Mouse (Mus musculus): ENCODE data around the gene Mip. TPM values are rescaled to one million over a fixed set of nuclear protein-coding genes. Genes with fewer than 3 reads are reported as not detected.
"Not testable (repeated sequence)": the region's sequence is repeated elsewhere in the genome, so short reads cannot be mapped to it uniquely, and the experiment has no call there.

The Mip gene
- polyA plus RNA-seq, 1 experiment from 2014 or later = not detected

GRCm38 (mm10) chr10:128247020-128247732, 21.5 kb downstream of the Mip start:
- Histone ChIP-seq H3K4me3 (ENCODE audit: low read depth, low read length) (no peak overlapping the region), H3K4me2 (replicated peaks; ENCODE audit: low read depth, low read length) (no peak overlapping the region), H3K27ac (ENCODE audit: low read depth, low read length) (no peak overlapping the region; the same call in 1 of the 2 replicates), H3K9me3 (ENCODE audit: control insufficient read depth, low read length) (no peaks in the 10 kb centered on the region), H3K27me3 (ENCODE audit: control insufficient read depth, insufficient read depth, low read length) (no peaks in the 10 kb centered on the region), H3K9ac (ENCODE audit: low read depth, low read length) (no peak overlapping the region), H3K36me3 (ENCODE audit: control insufficient read depth, insufficient read depth, low read length) (peaks cover 22% of the 10 kb centered on the region), H3K4me1 (replicated peaks; ENCODE audit: control insufficient read depth, insufficient read depth, low read length) (no peaks in the 10 kb centered on the region)
- DNase-seq (ENCODE audit: low spot score) = no peak
- WGBS = 82% methylated on average over 17 of the region's 17 CpGs
- no peak for ATAC-seq (ENCODE audit: low FRiP score)

- Histone ChIP-seq H3K9ac (ENCODE audit: low read depth, low read length) (no peak overlapping the region), H3K4me2 (replicated peaks; ENCODE audit: low read depth, low read length) (no peak overlapping the region), H3K4me3 (ENCODE audit: low read depth, low read length) (no peak overlapping the region), H3K36me3 (ENCODE audit: control insufficient read depth, insufficient read depth, low read length) (peaks cover 18% of the 10 kb centered on the region), H3K27me3 (ENCODE audit: control insufficient read depth, insufficient read depth, low read length) (no peaks in the 10 kb centered on the region), H3K4me1 (replicated peaks; ENCODE audit: control insufficient read depth, insufficient read depth, low read length) (no peaks in the 10 kb centered on the region), H3K27ac (ENCODE audit: low read depth, low read length) (no peak overlapping the region), H3K9me3 (ENCODE audit: control insufficient read depth, low read length) (no peaks in the 10 kb centered on the region)
- ATAC-seq (ENCODE audit: low FRiP score) (no peak), DNase-seq (ENCODE audit: low spot score) (no peak)
- WGBS = 98% methylated on average over 13 of the region's 13 CpGs
Measured at GRCm38 (mm10) chr10:128250565-128250964, 24.9 kb downstream of the Mip start.

- peaks cover 6% of the 10 kb centered on the region for H3K36me3 ChIP-seq (ENCODE audit: control insufficient read depth, insufficient read depth, low read length)
Measured at GRCm38 (mm10) chr10:128253677-128254255, 28.1 kb downstream of the Mip start, which contains the start of gene Apon. TSS of gene Apon (plus strand) at chr10:128254096.

GRCm38 (mm10) chr10:128255925-128256324, 30.3 kb downstream of the Mip start:
- H3K27ac ChIP-seq (ENCODE audit: low read depth, low read length) = no peak overlapping the region
- no peaks in the 10 kb centered on the region for H3K4me1 ChIP-seq (replicated peaks; ENCODE audit: control insufficient read depth, insufficient read depth, low read length)
- peaks cover 5% of the 10 kb centered on the region for H3K36me3 ChIP-seq (ENCODE audit: control insufficient read depth, insufficient read depth, low read length)
- 90% methylated on average over 8 of the region's 8 CpGs for WGBS
- H3K4me2 ChIP-seq (replicated peaks; ENCODE audit: low read depth, low read length) = no peak overlapping the region
- no peak overlapping the region for H3K9ac ChIP-seq (ENCODE audit: low read depth, low read length)
- no peaks in the 10 kb centered on the region for H3K27me3 ChIP-seq (ENCODE audit: control insufficient read depth, insufficient read depth, low read length)
- H3K4me3 ChIP-seq (ENCODE audit: low read depth, low read length) = no peak overlapping the region
- H3K9me3 ChIP-seq (ENCODE audit: control insufficient read depth, low read length) = no peaks in the 10 kb centered on the region
- ATAC-seq (ENCODE audit: low FRiP score) (no peak), DNase-seq (ENCODE audit: low spot score) (no peak)

More at GRCm38 (mm10) chr10:128253677-128254255, 28.1 kb downstream of the Mip start, which contains the start of gene Apon:
- H3K4me3 ChIP-seq (ENCODE audit: low read depth, low read length) = no peak within 1 kb of the TSS
- H3K9ac ChIP-seq (ENCODE audit: low read depth, low read length) = no peak within 1 kb of the TSS
- H3K4me2 ChIP-seq (replicated peaks; ENCODE audit: low read depth, low read length) = no peak within 1 kb of the TSS
- H3K27me3 ChIP-seq (ENCODE audit: control insufficient read depth, insufficient read depth, low read length) = no peaks in the 10 kb centered on the region
- WGBS = 94% methylated on average over 4 of the region's 4 CpGs
- no peaks in the 10 kb centered on the region for H3K4me1 ChIP-seq (replicated peaks; ENCODE audit: control insufficient read depth, insufficient read depth, low read length)
- DNase-seq (ENCODE audit: low spot score) = no peak
- ATAC-seq (ENCODE audit: low FRiP score) = no peak
- H3K9me3 ChIP-seq (ENCODE audit: control insufficient read depth, low read length) = no peaks in the 10 kb centered on the region
- no peak within 1 kb of the TSS for H3K27ac ChIP-seq (ENCODE audit: low read depth, low read length)

GRCm38 (mm10) chr10:128256328-128256727, 30.7 kb downstream of the Mip start:
- DNase-seq (ENCODE audit: low spot score) = no peak
- Histone ChIP-seq H3K27me3 (ENCODE audit: control insufficient read depth, insufficient read depth, low read length) (no peaks in the 10 kb centered on the region), H3K4me2 (replicated peaks; ENCODE audit: low read depth, low read length) (no peak overlapping the region), H3K36me3 (ENCODE audit: control insufficient read depth, insufficient read depth, low read length) (peaks cover 3% of the 10 kb centered on the region; the same call in 1 of the 2 replicates), H3K4me1 (replicated peaks; ENCODE audit: control insufficient read depth, insufficient read depth, low read length) (no peaks in the 10 kb centered on the region), H3K9ac (ENCODE audit: low read depth, low read length) (no peak overlapping the region), H3K4me3 (ENCODE audit: low read depth, low read length) (no peak overlapping the region), H3K9me3 (ENCODE audit: control insufficient read depth, low read length) (no peaks in the 10 kb centered on the region), H3K27ac (ENCODE audit: low read depth, low read length) (no peak overlapping the region)
- 92% methylated on average over 8 of the region's 8 CpGs for WGBS
- no peak for ATAC-seq (ENCODE audit: low FRiP score)

- H3K36me3 ChIP-seq (ENCODE audit: control insufficient read depth, insufficient read depth, low read length) = no peaks in the 10 kb centered on the region
- no peaks in the 10 kb centered on the region for H3K9me3 ChIP-seq (ENCODE audit: control insufficient read depth, low read length)
- ATAC-seq (ENCODE audit: low FRiP score) = no peak
- H3K4me1 ChIP-seq (replicated peaks; ENCODE audit: control insufficient read depth, insufficient read depth, low read length) = no peaks in the 10 kb centered on the region
- no peak for DNase-seq (ENCODE audit: low spot score)
- H3K9ac ChIP-seq (ENCODE audit: low read depth, low read length) = no peak overlapping the region
- H3K4me2 ChIP-seq (replicated peaks; ENCODE audit: low read depth, low read length) = no peak overlapping the region
- H3K27ac ChIP-seq (ENCODE audit: low read depth, low read length) = no peak overlapping the region
- H3K27me3 ChIP-seq (ENCODE audit: control insufficient read depth, insufficient read depth, low read length) = no peaks in the 10 kb centered on the region
- no peak overlapping the region for H3K4me3 ChIP-seq (ENCODE audit: low read depth, low read length)
- 81% methylated on average over 4 of the region's 4 CpGs for WGBS
Measured at GRCm38 (mm10) chr10:128258953-128259352, 33.3 kb downstream of the Mip start.

GRCm38 (mm10) chr10:128259946-128260345, 34.3 kb downstream of the Mip start:
- Histone ChIP-seq H3K27me3 (ENCODE audit: control insufficient read depth, insufficient read depth, low read length) (no peaks in the 10 kb centered on the region), H3K4me3 (ENCODE audit: low read depth, low read length) (no peak overlapping the region), H3K4me1 (replicated peaks; ENCODE audit: control insufficient read depth, insufficient read depth, low read length) (no peaks in the 10 kb centered on the region), H3K27ac (ENCODE audit: low read depth, low read length) (no peak overlapping the region), H3K36me3 (ENCODE audit: control insufficient read depth, insufficient read depth, low read length) (no peaks in the 10 kb centered on the region), H3K4me2 (replicated peaks; ENCODE audit: low read depth, low read length) (no peak overlapping the region), H3K9ac (ENCODE audit: low read depth, low read length) (no peak overlapping the region), H3K9me3 (ENCODE audit: control insufficient read depth, low read length) (no peaks in the 10 kb centered on the region)
- DNase-seq (ENCODE audit: low spot score) (no peak), ATAC-seq (ENCODE audit: low FRiP score) (no peak)
- 83% methylated on average over 5 of the region's 5 CpGs for WGBS

- H3K9ac ChIP-seq (ENCODE audit: low read depth, low read length); H3K4me3 ChIP-seq (ENCODE audit: low read depth, low read length); H3K27me3 ChIP-seq (ENCODE audit: control insufficient read depth, insufficient read depth, low read length); H3K36me3 ChIP-seq (ENCODE audit: control insufficient read depth, insufficient read depth, low read length); H3K27ac ChIP-seq (ENCODE audit: low read depth, low read length); ATAC-seq (ENCODE audit: low FRiP score); H3K4me1 ChIP-seq (replicated peaks; ENCODE audit: control insufficient read depth, insufficient read depth, low read length); DNase-seq (ENCODE audit: low spot score); H3K4me2 ChIP-seq (replicated peaks; ENCODE audit: low read depth, low read length); H3K9me3 ChIP-seq (ENCODE audit: control insufficient read depth, low read length): not testable (repeated sequence)
- 86% methylated on average over 7 of the region's 7 CpGs for WGBS
Measured at GRCm38 (mm10) chr10:128260376-128260775, 34.7 kb downstream of the Mip start.

GRCm38 (mm10) chr10:128262300-128262699, 36.7 kb downstream of the Mip start:
- 78% methylated on average over 22 of the region's 22 CpGs for WGBS
- Histone ChIP-seq H3K4me3 (ENCODE audit: low read depth, low read length) (no peak overlapping the region), H3K27me3 (ENCODE audit: control insufficient read depth, insufficient read depth, low read length) (no peaks in the 10 kb centered on the region), H3K9me3 (ENCODE audit: control insufficient read depth, low read length) (no peaks in the 10 kb centered on the region), H3K9ac (ENCODE audit: low read depth, low read length) (no peak overlapping the region), H3K27ac (ENCODE audit: low read depth, low read length) (no peak overlapping the region), H3K36me3 (ENCODE audit: control insufficient read depth, insufficient read depth, low read length) (no peaks in the 10 kb centered on the region), H3K4me1 (replicated peaks; ENCODE audit: control insufficient read depth, insufficient read depth, low read length) (no peaks in the 10 kb centered on the region), H3K4me2 (replicated peaks; ENCODE audit: low read depth, low read length) (no peak overlapping the region)
- ATAC-seq (ENCODE audit: low FRiP score) = no peak
- DNase-seq (ENCODE audit: low spot score) = no peak

Data from hindbrain, embryonic 11.5 days (tissue).